Mouse (Mus musculus): ENCODE data around the gene Sycp2.
"Not testable (repeated sequence)": the region's sequence is repeated elsewhere in the genome, so short reads cannot be mapped to it uniquely, and the experiment has no call there.

Sycp2 gene

GRCm38 (mm10) chr2:178413481-178414260 is 6.2 kb upstream of the Sycp2 start:
- DNase-seq = no peak

GRCm38 (mm10) chr2:178413081-178413480 is 5.6 kb upstream of the Sycp2 start:
- no peak for DNase-seq

- no peak for DNase-seq
Measured at GRCm38 (mm10) chr2:178412598-178412997, 5.1 kb upstream of the Sycp2 start.

GRCm38 (mm10) chr2:178410286-178410685 is 2.8 kb upstream of the Sycp2 start:
- DNase-seq = no peak

DNA sequence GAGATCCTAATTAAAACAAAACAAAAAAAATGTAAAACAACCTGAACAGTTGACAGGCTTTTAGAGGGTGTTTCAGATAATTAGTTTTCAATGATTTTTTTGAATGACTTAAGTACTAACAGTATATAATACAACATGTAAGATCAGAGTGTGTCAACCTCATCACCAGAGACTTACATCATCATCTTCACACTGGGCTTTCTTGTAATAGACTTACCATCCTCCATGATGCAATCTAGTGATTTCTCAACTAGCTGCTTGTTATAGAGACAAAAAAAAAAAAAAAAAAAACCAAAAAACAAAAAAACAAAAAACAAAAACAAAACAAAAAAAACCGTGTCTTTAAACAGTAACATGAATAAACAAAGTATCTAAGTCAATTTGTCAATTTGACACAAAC is 1.5 kb upstream of the Sycp2 start:
- DNase-seq = no peak

GRCm38 (mm10) chr2:178342597-178342996 is 64.9 kb downstream of the Sycp2 start:
- DNase-seq = no peak

DNA sequence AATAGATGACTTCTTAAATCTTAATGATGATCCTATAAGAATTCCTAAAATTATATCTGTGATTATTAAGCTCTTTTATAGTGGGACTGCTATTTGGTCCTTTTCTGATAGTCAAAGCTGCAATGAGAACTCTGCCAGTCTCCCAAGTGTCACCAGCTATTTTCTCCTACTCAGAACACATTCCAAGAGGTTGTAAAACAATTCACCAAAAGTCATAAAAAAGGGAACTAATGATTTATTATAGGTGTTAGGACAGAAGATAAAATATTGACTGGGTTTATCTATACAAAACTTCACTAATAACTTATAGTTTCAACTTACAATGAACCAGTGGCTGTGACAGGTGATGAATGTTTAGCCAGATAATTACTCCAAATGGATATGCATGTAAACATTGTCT is 65.4 kb downstream of the Sycp2 start:
- DNase-seq = not testable (repeated sequence)

GRCm38 (mm10) chr2:178339044-178339443 is 68.4 kb downstream of the Sycp2 start:
- DNase-seq = no peak

DNA sequence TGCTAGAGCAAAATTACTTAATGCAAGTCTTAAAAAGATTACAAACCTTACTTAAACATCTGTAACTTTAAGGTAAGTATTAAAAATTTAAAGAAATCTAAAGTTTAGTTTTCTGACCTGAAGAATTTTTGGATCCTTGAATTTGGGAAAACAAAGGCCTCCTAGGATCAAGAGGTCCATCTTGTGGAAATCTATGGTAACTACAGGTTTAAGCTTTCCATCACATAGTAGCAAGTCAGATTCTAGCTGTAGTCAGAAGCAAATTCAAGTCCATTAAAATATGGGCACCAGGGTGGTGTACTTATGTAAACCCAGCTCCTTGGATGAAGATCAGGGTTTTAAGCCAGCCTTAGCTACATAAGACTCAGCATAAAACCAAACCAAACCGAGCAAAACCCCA is 69.6 kb downstream of the Sycp2 start:
- no peak for DNase-seq

- no peak for DNase-seq
Measured at GRCm38 (mm10) chr2:178329986-178330385, 77.5 kb downstream of the Sycp2 start.

GRCm38 (mm10) chr2:178329551-178329950 is 77.9 kb downstream of the Sycp2 start:
- DNase-seq = no peak

- peak; percentile 34 for DNase-seq
Measured at GRCm38 (mm10) chr2:178327466-178328040, 79.9 kb downstream of the Sycp2 start.

- peak; percentile 16 for DNase-seq
Measured at GRCm38 (mm10) chr2:178326750-178327465, 80.6 kb downstream of the Sycp2 start.

GRCm38 (mm10) chr2:178326067-178326466 is 81.4 kb downstream of the Sycp2 start:
- DNase-seq = no peak

- DNase-seq = no peak
Measured at GRCm38 (mm10) chr2:178324818-178325217, 82.7 kb downstream of the Sycp2 start.

DNA sequence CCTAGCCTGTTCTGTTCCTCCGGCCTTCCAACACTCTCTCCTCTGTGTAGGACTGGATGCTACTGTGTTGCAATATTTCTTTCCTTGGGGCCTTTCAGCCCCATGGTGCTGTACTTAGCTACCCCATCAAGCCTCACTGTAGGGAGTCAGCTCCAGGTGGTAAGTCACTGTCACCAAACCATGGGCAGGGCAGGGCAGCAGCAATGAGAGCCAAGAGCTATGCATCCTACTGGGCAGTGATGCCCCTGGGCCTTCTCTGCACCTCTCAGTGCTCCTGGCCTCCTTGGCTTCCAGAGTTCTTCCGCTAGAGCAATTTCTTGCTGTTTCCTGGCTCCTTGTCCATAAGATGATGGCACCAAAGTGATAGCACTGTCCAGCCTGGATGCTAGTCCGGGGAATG is 83.1 kb downstream of the Sycp2 start:
- no peak for DNase-seq

DNA sequence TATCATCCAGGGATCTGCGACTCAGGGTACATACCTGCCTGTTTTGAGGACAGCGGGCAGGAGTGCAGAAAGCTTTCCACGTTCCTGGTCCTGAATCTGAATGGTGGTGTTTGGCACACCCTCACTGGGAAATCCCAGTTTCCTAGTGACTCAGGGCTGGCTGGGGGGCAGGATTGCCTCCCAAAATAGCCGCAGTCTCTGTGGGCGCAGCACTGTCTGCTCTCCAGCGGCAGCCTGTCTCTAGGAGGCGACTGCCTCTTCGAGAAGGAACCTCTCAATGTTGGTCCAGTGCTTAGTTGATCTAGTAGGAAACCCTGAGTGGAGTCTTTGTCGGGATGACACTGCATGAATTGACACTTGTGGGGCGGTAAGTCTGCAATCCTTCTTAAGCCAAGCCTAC is 86.2 kb downstream of the Sycp2 start:
- no peak for DNase-seq

- DNase-seq = no peak
Measured at GRCm38 (mm10) chr2:178319766-178320165, 87.7 kb downstream of the Sycp2 start.

- DNase-seq = no peak
Measured at GRCm38 (mm10) chr2:178316281-178316680, 91.2 kb downstream of the Sycp2 start.

- no peak for DNase-seq
Measured at GRCm38 (mm10) chr2:178313539-178313938, 93.9 kb downstream of the Sycp2 start.

DNA sequence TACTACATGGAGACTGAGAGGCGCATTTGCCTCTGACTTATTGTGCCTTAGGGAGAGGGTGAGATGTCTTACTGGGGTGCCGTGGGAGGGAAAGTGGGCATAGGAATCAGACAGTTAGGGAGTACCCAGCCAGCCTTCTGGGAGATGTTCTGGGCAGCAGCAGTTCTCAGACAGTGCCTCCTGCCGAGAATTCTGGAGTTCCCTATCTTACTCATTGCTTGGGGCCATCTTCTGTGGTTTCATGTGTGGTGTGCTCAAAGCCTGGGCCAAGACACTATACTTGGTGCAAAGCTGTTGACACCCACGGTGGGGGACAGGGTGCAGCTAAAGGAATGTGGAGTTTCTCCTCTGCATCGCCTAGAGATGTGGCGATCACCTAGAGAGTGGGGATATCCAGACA is 102.8 kb downstream of the Sycp2 start:
- no peak for DNase-seq

GRCm38 (mm10) chr2:178304188-178304529 is 103.3 kb downstream of the Sycp2 start:
- no peak for DNase-seq

DNA sequence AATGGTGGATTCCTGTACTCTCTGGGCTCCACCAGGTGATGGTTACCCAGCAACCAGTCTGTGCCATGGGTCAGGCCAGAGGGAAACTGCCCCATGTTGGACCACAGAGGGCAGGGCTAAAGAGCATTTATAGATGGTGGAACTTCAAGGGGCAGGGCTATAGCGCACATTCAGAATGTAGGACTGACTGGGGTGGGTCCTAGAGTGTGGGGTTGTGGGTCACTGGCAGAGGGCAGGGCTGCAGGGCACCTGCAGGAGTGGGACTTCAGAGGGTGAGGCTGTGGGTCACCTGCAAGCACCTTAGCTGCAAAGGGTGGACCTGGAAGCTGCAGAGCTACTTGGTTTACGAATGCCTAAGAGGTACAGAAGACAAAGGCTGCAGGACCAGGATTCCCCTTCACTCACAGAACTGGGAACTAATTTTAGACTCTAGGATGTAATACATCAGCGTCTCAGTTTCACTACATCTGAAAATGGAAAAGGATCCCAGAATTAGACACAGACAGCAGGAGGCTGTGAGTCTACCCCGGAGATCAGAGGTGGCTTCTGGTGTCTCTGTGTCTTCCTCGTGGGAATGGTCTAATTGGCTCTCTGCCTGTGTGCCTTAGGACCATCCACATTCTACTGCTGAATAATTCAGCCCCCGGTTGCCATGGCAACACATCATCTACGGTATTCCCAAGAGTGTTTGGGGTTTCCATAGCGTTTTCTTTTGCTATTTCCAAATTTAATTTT is 103.9 kb downstream of the Sycp2 start:
- no peak for DNase-seq

Data from kidney, postnatal 14 days (tissue).